Mouse (Mus musculus) spleen, adult 2 months (tissue): ENCODE measurements around the gene Prmt7. TPM values are rescaled to one million over a fixed set of nuclear protein-coding genes. Genes with fewer than 3 reads are reported as not detected.

ENCODE experiments used
- DNase-seq, 2 experiments: peaks; one replicate each; pipeline versions ENCODE4 v3.0.0 to v3.0.0-alpha.2; 2012 to 2021; ENCODE audit warnings: low spot score in 2 of 2, low read depth in 1 of 2
- H3K27ac ChIP-seq: fragments of 200-500 bp; 2 replicates; pipeline ENCODE4 v1.5.1; 2012; ENCODE audit warnings: low read length, inconsistent platforms; ENCODE audit not compliant: insufficient read depth
- H3K27me3 ChIP-seq: fragments of 200-500 bp; 2 replicates; pipeline ENCODE4 v1.6.1; 2012; ENCODE audit warnings: mild to moderate bottlenecking, moderate library complexity, low read length, inconsistent platforms; ENCODE audit not compliant: control insufficient read depth, insufficient read depth
- H3K36me3 ChIP-seq: fragments of 200-500 bp; 2 replicates; pipeline ENCODE4 v1.6.1; 2012; ENCODE audit warnings: mild to moderate bottlenecking, low read length, inconsistent platforms; ENCODE audit not compliant: control insufficient read depth, insufficient read depth
- H3K4me1 ChIP-seq: fragments of 200-500 bp; 2 replicates; pipeline ENCODE4 v1.6.1; 2011; ENCODE audit warnings: inconsistent platforms; ENCODE audit not compliant: control insufficient read depth, insufficient read depth, insufficient read length
- H3K4me3 ChIP-seq: fragments of 200-500 bp; 2 replicates; pipeline ENCODE4 v1.5.1; 2011; ENCODE audit warnings: mild to moderate bottlenecking, inconsistent platforms; ENCODE audit not compliant: insufficient read depth, insufficient read length; ENCODE audit errors: extremely low read depth
- CTCF ChIP-seq: fragments of 200-500 bp; IDR thresholded peaks from 2 replicates; pipeline ENCODE4 v1.5.1; 2011; ENCODE audit warnings: mild to moderate bottlenecking, inconsistent platforms; ENCODE audit not compliant: insufficient read depth, insufficient read length, insufficient replicate concordance; ENCODE audit errors: extremely low read depth
- POLR2A ChIP-seq: fragments of 200-500 bp; IDR thresholded peaks from 2 replicates; pipeline ENCODE4 v1.6.1; 2011; ENCODE audit warnings: low read depth, low read length, inconsistent platforms
- WGBS: fragments of 180-500 bp; shearing (Covaris S2); methylation state at CpG from one replicate; pipeline ENCODE4 v1.1.7; 2018; 5-methylcytosine and 5-hydroxymethylcytosine counted together
- polyA plus RNA-seq: library from polyadenylated mRNA; depleted of rRNA; stranded (reverse); fragments of >200 nt; gene quantifications from 2 replicates; pipeline ENCODE4 v1.2.3, GENCODE M21; 2012; rRNA removed

Prmt7 gene
- polyA plus RNA-seq, 1 experiment: 24.0 TPM

- Histone ChIP-seq H3K4me1 (no peaks in the 10 kb centered on the region), H3K36me3 (no peaks in the 10 kb centered on the region), H3K4me3 (no peak overlapping the region), H3K27ac (no peak overlapping the region), H3K27me3 (no peaks in the 10 kb centered on the region)
- TF ChIP-seq CTCF (no peak), POLR2A (no peak)
- no peak for DNase-seq
- 92% methylated on average over 9 of the region's 9 CpGs for WGBS
Measured at GRCm38 (mm10) chr8:106300739-106301715, 90.3 kb downstream of the Prmt7 start.

Other genes with a start within 250 kb of the Prmt7 start
- gene Slc12a4, start 244.8 kb upstream of the Prmt7 start, polyA plus RNA-seq: 25.1 and 29.5 TPM in 2 replicates
- gene Dpep3, start 231.5 kb upstream of the Prmt7 start, polyA plus RNA-seq: 0.20 and 0.48 TPM in 2 replicates
- gene Dus2, start 219.6 kb upstream of the Prmt7 start, polyA plus RNA-seq: 5.1 and 7.1 TPM in 2 replicates
- gene Dpep2nb, start 205.0 kb upstream of the Prmt7 start, polyA plus RNA-seq: not detected in 2 replicates
- gene Ddx28, start 199.1 kb upstream of the Prmt7 start, polyA plus RNA-seq: 6.6 and 9.5 TPM in 2 replicates
- gene Nfatc3, start 152.1 kb upstream of the Prmt7 start, polyA plus RNA-seq: 29.5 and 35.7 TPM in 2 replicates
- gene Esrp2, start 74.0 kb upstream of the Prmt7 start, polyA plus RNA-seq: 0.67 and 0.69 TPM in 2 replicates
- gene Pla2g15, start 60.5 kb upstream of the Prmt7 start, polyA plus RNA-seq: 24.6 and 35.4 TPM in 2 replicates
- gene Slc7a6, start 42.1 kb upstream of the Prmt7 start, polyA plus RNA-seq: 22.4 and 22.6 TPM in 2 replicates
- 18.8 and 22.2 TPM in 2 replicates for gene Slc7a6os, start within 50 bp of the Prmt7 start, polyA plus RNA-seq
- gene Smpd3, start 127.1 kb downstream of the Prmt7 start, polyA plus RNA-seq: 1.1 and 1.4 TPM in 2 replicates
- gene Zfp90, start 204.4 kb downstream of the Prmt7 start, polyA plus RNA-seq: 2.2 and 2.4 TPM in 2 replicates